Mouse (Mus musculus) urinary bladder, adult 2 months (tissue): ENCODE measurements at regions not wholly inside any gene's neighbourhood (a gene's known extent, or its start where the extent isn't known, plus 50 kb on each side); places are given as distances from the start of the nearest gene placed in this dataset.

Experiments
- DNase-seq: peaks from one replicate; pipeline ENCODE4 v3.0.0; 2022; ENCODE audit warnings: low spot score

GRCm38 (mm10) chr12:12517020-12517419 is 255.1 kb downstream of the Fam49a start:
- no peak for DNase-seq

GRCm38 (mm10) chr12:12510764-12511163 is 248.8 kb downstream of the Fam49a start:
- no peak for DNase-seq

- no peak for DNase-seq
These were observed 247.4 kb downstream of the Fam49a start for GRCm38 (mm10) chr12:12509164-12509937.

- DNase-seq: no peak
These were observed 246.7 kb downstream of the Fam49a start for GRCm38 (mm10) chr12:12508487-12509125.

GRCm38 (mm10) chr12:12506671-12507070 is 244.7 kb downstream of the Fam49a start:
- DNase-seq: no peak

- no peak for DNase-seq
These were observed 243.7 kb downstream of the Fam49a start for GRCm38 (mm10) chr12:12505590-12505989.

GRCm38 (mm10) chr12:12499903-12500302 is 238.0 kb downstream of the Fam49a start:
- DNase-seq: no peak

- no peak for DNase-seq
These were observed 236.7 kb downstream of the Fam49a start for GRCm38 (mm10) chr12:12498621-12499020.

GRCm38 (mm10) chr12:12497277-12497841 is 235.4 kb downstream of the Fam49a start:
- no peak for DNase-seq

- DNase-seq: no peak
These were observed 234.7 kb downstream of the Fam49a start for GRCm38 (mm10) chr12:12496593-12497141.

- no peak for DNase-seq
These were observed 228.2 kb downstream of the Fam49a start for GRCm38 (mm10) chr12:12490173-12490572.

- DNase-seq: no peak
These were observed 226.2 kb downstream of the Fam49a start for GRCm38 (mm10) chr12:12488090-12488489.

GRCm38 (mm10) chr12:12486656-12487356 is 224.9 kb downstream of the Fam49a start:
- DNase-seq: no peak

- no peak for DNase-seq
These were observed 223.2 kb downstream of the Fam49a start for GRCm38 (mm10) chr12:12484921-12485680.

GRCm38 (mm10) chr12:12480451-12480850 is 218.5 kb downstream of the Fam49a start:
- DNase-seq: no peak

- no peak for DNase-seq
These were observed 190.1 kb downstream of the Fam49a start for GRCm38 (mm10) chr12:12452086-12452485.

- DNase-seq: no peak
These were observed 184.8 kb downstream of the Fam49a start for GRCm38 (mm10) chr12:12446768-12447167.

GRCm38 (mm10) chr12:12446281-12446680 is 184.3 kb downstream of the Fam49a start:
- DNase-seq: no peak

GRCm38 (mm10) chr12:12442872-12443271 is 180.9 kb downstream of the Fam49a start:
- no peak for DNase-seq

- no peak for DNase-seq
These were observed 174.4 kb downstream of the Fam49a start for GRCm38 (mm10) chr12:12436379-12436778.

GRCm38 (mm10) chr12:12432597-12432996 is 170.7 kb downstream of the Fam49a start:
- no peak for DNase-seq
